Mouse (Mus musculus) lung, postnatal 4 days (tissue): ENCODE results near the gene Olfr810.

Source experiments
- DNase-seq, 2 experiments: peaks; one replicate each; pipeline ENCODE4 v3.0.0; 2021

Gene Olfr810

DNA sequence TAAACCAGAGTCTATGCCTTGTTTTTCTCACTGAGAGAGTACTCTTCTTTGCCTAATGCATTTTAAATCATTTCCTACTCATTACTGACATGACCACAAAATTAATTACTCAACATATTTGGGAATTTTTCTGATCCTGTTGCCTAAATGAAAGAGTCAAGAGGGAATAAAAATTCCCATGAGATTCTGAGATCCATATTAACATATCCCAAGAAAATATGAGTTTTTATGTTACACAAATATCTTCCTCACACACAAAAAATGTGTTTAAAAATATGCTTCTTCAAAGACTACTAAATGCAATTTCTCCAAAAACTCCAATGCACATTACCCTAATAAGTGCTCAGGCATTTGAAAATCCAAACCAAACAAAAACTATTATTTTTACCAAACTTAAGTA, at the start of gene Olfr810:
Olfr810 (minus strand) TSS at position 101 of the 400 bp plus-strand sequence.
- DNase-seq = no peak

DNA sequence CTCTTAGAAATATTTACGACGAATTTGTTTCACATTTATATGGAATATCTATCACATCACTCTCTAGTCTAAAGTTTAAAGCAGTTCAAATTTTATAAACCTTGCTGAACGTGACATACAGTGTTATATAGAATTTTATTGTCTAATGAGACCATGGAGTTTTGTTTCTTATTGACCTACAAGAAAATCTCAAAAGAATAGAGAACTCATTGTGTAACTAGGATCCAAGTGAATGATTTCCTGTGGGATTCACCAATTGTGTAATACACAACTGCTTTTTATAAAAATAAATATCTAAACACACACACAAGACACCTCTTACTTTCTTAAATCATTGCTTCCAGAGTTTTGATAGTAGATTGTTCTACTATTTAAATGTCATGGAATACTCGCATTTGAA, 9.6 kb upstream of the Olfr810 start, which contains the start of gene Olfr811:
Olfr811 (minus strand) TSS at position 101 of the 400 bp plus-strand sequence.
- DNase-seq = no peak

DNA sequence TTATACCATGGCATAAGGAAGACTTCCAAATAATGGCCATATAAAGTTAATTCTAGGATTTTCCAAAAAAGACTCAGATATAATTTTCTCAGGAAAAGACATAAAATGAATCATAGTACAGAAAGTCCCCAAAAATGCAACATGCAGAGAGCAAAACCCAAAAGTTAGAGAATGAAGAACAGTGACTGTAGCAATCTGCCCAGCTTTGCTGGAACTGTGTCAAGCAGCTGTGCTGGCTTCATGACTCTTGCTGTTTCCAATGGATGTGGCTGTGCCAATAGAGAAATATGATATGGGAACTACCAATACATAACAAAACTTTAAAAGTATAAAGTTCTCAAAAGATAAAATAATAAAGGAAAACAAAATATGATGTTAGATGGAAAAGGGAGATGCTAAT, 16.6 kb downstream of the Olfr810 start:
- DNase-seq = no peak

DNA sequence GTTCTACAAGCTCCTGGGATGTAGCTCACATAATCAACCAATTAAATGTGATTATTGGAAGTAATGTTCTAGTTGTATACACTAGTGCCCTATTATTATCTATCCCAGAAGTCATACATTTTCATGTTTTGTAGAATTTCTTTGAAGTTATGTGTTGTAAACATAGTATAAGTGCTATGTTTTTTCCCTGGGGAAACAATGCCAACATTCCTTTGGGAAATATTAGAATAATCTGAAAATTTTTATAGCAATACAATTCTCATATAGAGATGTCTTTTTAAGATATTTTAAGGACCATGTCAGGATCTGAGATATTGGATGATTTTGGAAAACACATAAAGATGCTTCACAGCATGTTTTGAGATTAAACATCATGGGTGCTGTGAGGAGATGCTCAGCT, 20.4 kb downstream of the Olfr810 start, which contains the start of gene Olfr809:
Olfr809 (plus strand) TSS at position 301 of the 400 bp plus-strand sequence.
- DNase-seq = no peak

DNA sequence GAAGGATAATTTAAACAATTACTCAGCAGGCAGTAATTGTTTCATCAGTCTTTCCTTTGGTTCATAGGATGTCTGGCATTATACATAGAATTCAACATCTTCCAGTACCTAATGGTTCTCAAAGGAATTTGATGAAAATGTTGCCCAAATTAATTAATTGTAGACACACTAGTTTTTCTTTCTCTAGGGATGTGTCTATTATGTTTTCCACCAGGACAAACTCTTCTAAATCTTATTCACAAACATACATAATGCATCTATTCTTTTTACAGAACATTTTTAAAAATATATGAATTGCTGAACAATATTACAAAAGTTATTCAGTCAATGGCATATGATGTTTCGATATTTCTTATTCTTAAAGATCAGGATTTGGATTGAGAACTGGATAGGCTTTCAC, 29.5 kb downstream of the Olfr810 start, which contains the start of gene Olfr808:
Olfr808 (plus strand) TSS at position 301 of the 400 bp plus-strand sequence.
- DNase-seq = no peak

DNA sequence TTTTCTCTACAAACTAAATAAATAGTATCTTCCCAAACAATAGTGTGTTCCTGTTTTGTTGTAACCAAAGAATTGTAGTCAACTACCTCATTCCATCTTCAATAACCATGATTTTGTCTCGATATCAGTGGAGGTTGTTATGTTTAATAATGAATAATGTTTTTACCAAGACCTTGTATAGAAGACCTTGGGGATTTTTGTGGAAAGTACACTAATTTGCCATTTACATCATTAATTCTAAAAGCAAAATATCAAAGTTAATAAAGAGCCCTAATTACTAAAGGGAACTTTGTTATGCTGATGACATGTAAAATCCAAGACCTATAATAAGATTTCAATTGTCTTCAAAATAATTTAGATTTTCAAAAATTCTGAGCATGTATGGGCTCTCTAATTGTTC, 37.0 kb downstream of the Olfr810 start, which contains the start of gene Olfr807:
Olfr807 (minus strand) TSS at position 101 of the 400 bp plus-strand sequence.
- no peak for DNase-seq

DNA sequence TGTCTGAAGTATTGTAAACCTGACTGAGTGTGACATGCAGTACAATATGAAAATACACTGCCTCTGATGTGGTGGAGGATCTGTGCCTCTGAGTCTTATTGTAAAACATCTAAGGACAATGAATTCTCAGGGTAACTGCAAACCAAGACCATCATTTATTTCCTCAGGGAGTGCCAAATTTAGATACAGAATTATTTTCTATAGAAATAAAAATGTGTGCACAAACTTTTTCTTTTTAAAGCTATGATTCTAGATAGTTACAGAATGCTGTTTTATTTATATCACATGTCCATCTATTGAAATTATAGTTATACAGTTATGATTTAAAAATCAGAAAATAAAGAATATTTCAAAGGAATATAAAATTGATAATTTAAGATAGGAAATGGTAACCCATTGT, 52.9 kb downstream of the Olfr810 start, which contains the start of gene Olfr806:
Olfr806 (minus strand) TSS at position 101 of the 400 bp plus-strand sequence.
- no peak for DNase-seq
